Mouse (Mus musculus) left cerebral cortex, postnatal 25 days (tissue): ENCODE measurements at regions not wholly inside any gene's neighbourhood (a gene's known extent, or its start where the extent isn't known, plus 50 kb on each side); places are given as distances from the start of the nearest gene placed in this dataset.

ENCODE experiments used
- DNase-seq, 2 experiments: peaks; one replicate each; pipeline ENCODE4 v3.0.0; 2022; ENCODE audit warnings: low spot score in 2 of 2, mixed read lengths in 1 of 2
- intact Hi-C: fragments of 180-260 bp; cut with DNase I; formaldehyde crosslinking; loops from one replicate; pipeline ENCODE4 v1.15.1; 2025

- intact Hi-C loops: no loop called here
- peak; percentile 17 to 51 for DNase-seq
These were observed 152.1 kb upstream of the Plcz1 start for GRCm38 (mm10) chr6:140193084-140193939.

- intact Hi-C loops: no loop called here
- no peak for DNase-seq
These were observed 151.3 kb upstream of the Plcz1 start for GRCm38 (mm10) chr6:140192526-140192925.

GRCm38 (mm10) chr6:140191341-140191740 lies 150.1 kb upstream of the Plcz1 start:
- DNase-seq: no peak
- intact Hi-C loops: no loop called here

- intact Hi-C loops: no loop called here
- DNase-seq: no peak
These were observed 148.3 kb upstream of the Plcz1 start for GRCm38 (mm10) chr6:140189601-140190000.

GRCm38 (mm10) chr6:140187733-140188132 lies 146.5 kb upstream of the Plcz1 start:
- intact Hi-C loops: no loop called here
- no peak for DNase-seq

- DNase-seq: no peak
- intact Hi-C loops: no loop called here
These were observed 145.8 kb upstream of the Plcz1 start for GRCm38 (mm10) chr6:140187106-140187505.

GRCm38 (mm10) chr6:140179999-140180398 lies 138.7 kb upstream of the Plcz1 start:
- intact Hi-C loops: no loop called here
- DNase-seq: no peak

GRCm38 (mm10) chr6:140178425-140179193 lies 137.4 kb upstream of the Plcz1 start:
- intact Hi-C loops: no loop called here
- no peak for DNase-seq

- intact Hi-C loops: no loop called here
These were observed 131.5 kb upstream of the Plcz1 start for GRCm38 (mm10) chr6:140172716-140173115.

GRCm38 (mm10) chr6:140169836-140170235 lies 128.6 kb upstream of the Plcz1 start:
- no peak for DNase-seq
- intact Hi-C loops: no loop called here

More at GRCm38 (mm10) chr6:140172716-140173115, 131.5 kb upstream of the Plcz1 start:
- DNase-seq: no peak

GRCm38 (mm10) chr6:140167182-140167581 lies 125.9 kb upstream of the Plcz1 start:
- intact Hi-C loops: no loop called here
- no peak for DNase-seq

- DNase-seq: no peak
- intact Hi-C loops: no loop called here
These were observed 121.5 kb upstream of the Plcz1 start for GRCm38 (mm10) chr6:140162729-140163128.

- intact Hi-C loops: no loop called here
- DNase-seq: no peak
These were observed 120.2 kb upstream of the Plcz1 start for GRCm38 (mm10) chr6:140161482-140161881.

GRCm38 (mm10) chr6:140160946-140161345 lies 119.7 kb upstream of the Plcz1 start:
- no peak for DNase-seq
- intact Hi-C loops: no loop called here

- intact Hi-C loops: no loop called here
- DNase-seq: peak; percentile 7 to 34
These were observed 117.7 kb upstream of the Plcz1 start for GRCm38 (mm10) chr6:140158986-140159385.

GRCm38 (mm10) chr6:140157375-140157774 lies 116.1 kb upstream of the Plcz1 start:
- DNase-seq: no peak
- intact Hi-C loops: no loop called here

- DNase-seq: peak; percentile 52 to 71
- intact Hi-C loops: loop anchor here (5.0 kb wide), 1 partner anchor 275 kb away; no protein-coding TSS in a partner anchor
These were observed 111.3 kb upstream of the Plcz1 start for GRCm38 (mm10) chr6:140152418-140153176.

GRCm38 (mm10) chr6:140148628-140149245 lies 107.5 kb upstream of the Plcz1 start:
- intact Hi-C loops: no loop called here
- DNase-seq: no peak

GRCm38 (mm10) chr6:140148138-140148537 lies 106.9 kb upstream of the Plcz1 start:
- intact Hi-C loops: no loop called here

GRCm38 (mm10) chr6:140147711-140148110 lies 106.5 kb upstream of the Plcz1 start:
- no peak for DNase-seq
- intact Hi-C loops: no loop called here

More at GRCm38 (mm10) chr6:140148138-140148537, 106.9 kb upstream of the Plcz1 start:
- no peak for DNase-seq
